Mouse (Mus musculus) stomach, embryonic 14.5 days (tissue): Measurements from ENCODE around the gene Traf3ip2. TPM values are rescaled to one million over a fixed set of nuclear protein-coding genes. Genes with fewer than 3 reads are reported as not detected.

Experiments used
- ATAC-seq: fragments of 200-750 bp; cut with Nextera tagmentation; 2 replicates; pipeline ENCODE4 v1.8.0; 2017; ENCODE audit warnings: low read depth, moderate TSS enrichment; ENCODE audit not compliant: insufficient number of reproducible peaks, insufficient read depth, low FRiP score
- H3K27ac ChIP-seq: fragments of 300-500 bp; sonication (generic); 2 replicates; pipeline ENCODE4 v1.5.1; 2014; ENCODE audit warnings: mild to moderate bottlenecking, low read length, moderate library complexity, mixed read lengths
- H3K27me3 ChIP-seq: fragments of 300-500 bp; sonication (generic); 2 replicates; pipeline ENCODE4 v1.6.1; 2014; ENCODE audit warnings: low read length, control low read depth, mixed read lengths; ENCODE audit not compliant: control insufficient read depth, insufficient read depth
- H3K36me3 ChIP-seq: fragments of 300-500 bp; sonication (generic); 2 replicates; pipeline ENCODE4 v1.6.1; 2014; ENCODE audit warnings: mild to moderate bottlenecking, control low read depth, low read length, moderate library complexity, mixed read lengths; ENCODE audit not compliant: control insufficient read depth, insufficient read depth
- H3K4me1 ChIP-seq: fragments of 300-500 bp; sonication (generic); 2 replicates; pipeline ENCODE4 v1.6.1; 2014; ENCODE audit warnings: low read length, control low read depth, mixed read lengths; ENCODE audit not compliant: control insufficient read depth, insufficient read depth
- H3K4me2 ChIP-seq: fragments of 300-500 bp; sonication (generic); replicated peaks from 2 replicates; pipeline ENCODE4 v1.6.1; 2014; ENCODE audit warnings: low read depth, low read length, control low read depth
- H3K4me3 ChIP-seq: fragments of 300-500 bp; sonication (generic); 2 replicates; pipeline ENCODE4 v1.5.1; 2014; ENCODE audit warnings: low read depth, low read length, control low read depth
- H3K9ac ChIP-seq: fragments of 300-500 bp; sonication (generic); replicated peaks from 2 replicates; pipeline ENCODE4 v1.6.1; 2014; ENCODE audit warnings: low read depth, mild to moderate bottlenecking, control low read depth, low read length, moderate library complexity, mixed read lengths
- H3K9me3 ChIP-seq: fragments of 300-500 bp; sonication (generic); 2 replicates; pipeline ENCODE4 v1.6.1; 2016; ENCODE audit warnings: low read depth, low read length, control low read depth; ENCODE audit not compliant: control insufficient read depth
- WGBS: fragments of 180-500 bp; shearing (Covaris S2); extraction: QIAGEN DNeasy Blood & Tissue Kit; methylation state at CpG from one replicate; pipeline ENCODE4 v1.1.7; 2014; 5-methylcytosine and 5-hydroxymethylcytosine counted together
- polyA plus RNA-seq: library from polyadenylated mRNA; unstranded; fragments of >200 nt; fragmentation: Nextera tagmentation; extraction: Ambion mirVana; gene quantifications from 2 replicates; pipeline ENCODE4 v1.2.1, GENCODE M21; 2014

Gene Traf3ip2
- polyA plus RNA-seq, 1 experiment from 2014 or later: 30.2 TPM

GRCm38 (mm10) chr10:39630811-39631210 is 18.1 kb downstream of the Traf3ip2 start:
- no peak overlapping the region for H3K4me3 ChIP-seq
- H3K27me3 ChIP-seq: no peaks in the 10 kb centered on the region
- 30% methylated on average over 6 of the region's 6 CpGs for WGBS
- H3K9me3 ChIP-seq: no peaks in the 10 kb centered on the region
- no peak overlapping the region for H3K9ac ChIP-seq
- peaks cover 39% of the 10 kb centered on the region for H3K4me1 ChIP-seq
- peaks cover 18% of the 10 kb centered on the region for H3K36me3 ChIP-seq
- peak overlapping the region; percentile 92 for H3K27ac ChIP-seq
- ATAC-seq: no peak
- H3K4me2 ChIP-seq: peak overlapping the region; percentile 25; the same call in 1 of the 2 replicates

- H3K4me1 ChIP-seq: peaks cover 33% of the 10 kb centered on the region
- no peaks in the 10 kb centered on the region for H3K27me3 ChIP-seq
- no peak for ATAC-seq
- no peak overlapping the region for H3K9ac ChIP-seq
- H3K9me3 ChIP-seq: no peaks in the 10 kb centered on the region
- 62% methylated on average over 14 of the region's 14 CpGs for WGBS
- no peak overlapping the region; the same call in 1 of the 2 replicates for H3K27ac ChIP-seq
- H3K36me3 ChIP-seq: peaks cover 12% of the 10 kb centered on the region
- no peak overlapping the region for H3K4me2 ChIP-seq
- H3K4me3 ChIP-seq: no peak overlapping the region
Observed at GRCm38 (mm10) chr10:39631627-39632026, 18.9 kb downstream of the Traf3ip2 start.

DNA sequence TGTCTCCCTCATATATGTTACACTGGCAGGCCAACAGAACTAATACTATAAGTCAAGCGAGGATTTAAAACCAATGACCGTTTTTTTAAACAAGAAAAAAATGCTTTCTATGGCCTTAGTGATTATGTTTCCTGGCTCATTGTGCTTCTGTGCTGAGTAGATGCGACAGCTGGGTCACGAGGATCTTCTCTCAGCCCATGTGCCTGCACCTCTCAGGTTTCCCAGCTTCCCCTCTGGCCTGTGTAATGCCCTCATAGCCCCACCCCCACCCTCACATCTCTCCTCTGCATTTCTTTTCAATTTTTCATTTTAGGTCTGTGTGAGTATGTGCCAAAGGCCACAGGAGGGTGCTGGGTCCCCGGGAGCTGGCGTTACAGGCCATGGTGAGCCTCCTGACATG is 20.6 kb downstream of the Traf3ip2 start:
- H3K9ac ChIP-seq: no peak overlapping the region
- no peaks in the 10 kb centered on the region for H3K9me3 ChIP-seq
- H3K27me3 ChIP-seq: no peaks in the 10 kb centered on the region
- no peak overlapping the region for H3K4me3 ChIP-seq
- H3K4me1 ChIP-seq: peaks cover 29% of the 10 kb centered on the region
- H3K36me3 ChIP-seq: peaks cover 11% of the 10 kb centered on the region; the same call in 1 of the 2 replicates
- ATAC-seq: no peak
- 68% methylated on average over 6 of the region's 6 CpGs for WGBS
- no peak overlapping the region for H3K4me2 ChIP-seq
- H3K27ac ChIP-seq: no peak overlapping the region

- WGBS: 88% methylated on average over 13 of the region's 13 CpGs
- Histone ChIP-seq H3K27ac (no peak overlapping the region), H3K4me1 (peaks cover 27% of the 10 kb centered on the region), H3K9me3 (no peaks in the 10 kb centered on the region), H3K9ac (no peak overlapping the region), H3K4me2 (no peak overlapping the region), H3K27me3 (no peaks in the 10 kb centered on the region), H3K36me3 (peaks cover 13% of the 10 kb centered on the region; the same call in 1 of the 2 replicates), H3K4me3 (no peak overlapping the region)
- no peak for ATAC-seq
Observed at GRCm38 (mm10) chr10:39634423-39635101, 21.8 kb downstream of the Traf3ip2 start.

GRCm38 (mm10) chr10:39638862-39639261 is 26.1 kb downstream of the Traf3ip2 start:
- no peaks in the 10 kb centered on the region for H3K9me3 ChIP-seq
- ATAC-seq: no peak
- H3K4me2 ChIP-seq: no peak overlapping the region
- peaks cover 13% of the 10 kb centered on the region; the same call in 1 of the 2 replicates for H3K4me1 ChIP-seq
- peak overlapping the region; percentile 18; the same call in 1 of the 2 replicates for H3K27ac ChIP-seq
- no peaks in the 10 kb centered on the region for H3K27me3 ChIP-seq
- 30% methylated on average over 3 of the region's 3 CpGs for WGBS
- no peak overlapping the region for H3K4me3 ChIP-seq
- no peak overlapping the region for H3K9ac ChIP-seq
- H3K36me3 ChIP-seq: peaks cover 33% of the 10 kb centered on the region; the same call in 1 of the 2 replicates

DNA sequence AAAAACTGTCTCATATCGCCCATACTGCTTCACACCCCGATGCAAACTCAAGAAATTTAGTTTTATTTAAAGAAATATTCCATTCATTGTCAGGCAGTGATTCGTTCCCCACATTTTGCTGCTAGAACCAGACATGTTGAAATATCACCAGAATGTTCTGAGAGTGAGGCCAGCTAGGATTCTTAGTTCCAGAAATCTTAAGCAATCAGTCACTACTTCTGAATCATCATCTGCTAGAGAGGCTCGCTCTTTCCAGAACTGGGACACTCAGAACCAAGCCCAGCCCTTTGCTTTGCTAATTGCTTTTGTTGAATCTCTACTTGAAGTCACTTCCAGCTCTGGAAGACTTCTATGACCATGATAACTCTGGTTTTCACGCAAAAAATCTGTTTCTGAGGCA is 27.0 kb downstream of the Traf3ip2 start:
- H3K27ac ChIP-seq: peak overlapping the region; percentile 39; the same call in 1 of the 2 replicates

DNA sequence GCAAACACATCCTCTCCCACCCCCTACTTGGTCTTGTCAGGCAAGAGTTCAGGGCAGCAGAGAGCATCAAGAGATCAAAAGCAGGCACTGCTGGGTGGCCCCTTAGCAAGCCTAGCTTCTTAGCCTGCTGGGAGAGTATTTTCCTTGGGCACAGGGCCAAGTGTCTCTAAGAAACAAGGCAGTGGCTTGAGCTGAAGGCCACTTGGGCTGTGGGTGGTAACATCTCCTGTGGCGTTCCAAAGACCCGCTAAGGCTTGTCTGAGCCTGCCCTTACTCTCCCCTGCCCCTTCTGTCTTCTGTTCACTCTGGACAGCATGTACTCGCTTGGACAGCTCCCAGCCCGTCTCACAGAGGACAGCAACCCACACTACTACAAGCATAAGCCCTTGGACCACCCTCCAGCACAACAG is 28.1 kb downstream of the Traf3ip2 start:
- Histone ChIP-seq H3K4me2 (no peak overlapping the region), H3K4me1 (peaks cover 13% of the 10 kb centered on the region; the same call in 1 of the 2 replicates), H3K4me3 (no peak overlapping the region), H3K27me3 (no peaks in the 10 kb centered on the region), H3K36me3 (peaks cover 28% of the 10 kb centered on the region; the same call in 1 of the 2 replicates), H3K27ac (peak overlapping the region; percentile 30), H3K9me3 (no peaks in the 10 kb centered on the region), H3K9ac (no peak overlapping the region)
- peak; percentile 73 for ATAC-seq
- WGBS: 21% methylated on average over 4 of the region's 4 CpGs

More for the DNA sequence above, 27.0 kb downstream of the Traf3ip2 start:
- ATAC-seq: no peak
- no peak overlapping the region for H3K9ac ChIP-seq
- H3K9me3 ChIP-seq: no peaks in the 10 kb centered on the region
- peaks cover 30% of the 10 kb centered on the region; the same call in 1 of the 2 replicates for H3K36me3 ChIP-seq
- no peak overlapping the region for H3K4me3 ChIP-seq
- H3K27me3 ChIP-seq: no peaks in the 10 kb centered on the region
- 79% methylated on average over 5 of the region's 5 CpGs for WGBS
- peaks cover 13% of the 10 kb centered on the region; the same call in 1 of the 2 replicates for H3K4me1 ChIP-seq
- H3K4me2 ChIP-seq: no peak overlapping the region

DNA sequence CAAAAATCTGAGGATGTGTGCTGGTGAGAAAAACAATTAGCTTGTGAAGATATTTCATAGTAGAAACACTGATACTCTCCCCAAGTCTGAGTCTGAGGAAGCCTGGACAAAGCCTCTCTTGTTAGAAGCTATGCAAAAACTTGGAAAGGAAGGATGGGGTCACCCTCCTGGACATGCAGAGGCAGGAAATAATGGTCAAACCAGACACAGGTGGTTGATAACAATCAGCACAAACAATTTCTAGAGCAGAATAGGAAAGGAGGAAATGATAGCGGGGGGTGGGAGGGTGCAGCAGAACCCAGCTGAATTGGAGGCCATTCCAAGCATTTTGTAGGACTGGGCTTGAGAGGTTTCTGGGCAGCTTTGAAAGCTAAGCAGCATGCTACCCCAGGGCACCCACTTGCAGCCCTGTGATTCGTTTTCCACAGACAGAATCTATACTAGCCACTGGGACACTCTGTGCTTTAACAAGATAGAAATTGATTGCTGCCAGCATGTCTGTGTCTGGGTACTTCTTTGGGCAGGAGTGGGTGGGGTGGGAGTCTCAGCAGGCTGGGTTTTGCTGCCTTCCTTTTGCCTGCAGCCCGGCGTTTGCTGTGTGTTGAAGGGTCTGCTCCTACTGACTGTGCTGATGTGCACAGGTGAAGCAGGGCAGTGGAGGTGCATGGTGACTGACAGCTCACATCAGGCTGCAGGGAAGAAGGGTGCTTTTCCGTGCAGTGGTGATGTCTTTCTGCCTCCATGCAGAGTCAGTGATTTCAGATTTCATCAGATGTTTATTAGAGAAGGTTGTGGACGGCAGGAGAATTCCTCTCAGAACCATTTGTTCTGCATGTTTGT is 33.3 kb downstream of the Traf3ip2 start:
- WGBS: 20% methylated on average over 6 of the region's 6 CpGs
- H3K9ac ChIP-seq: no peak overlapping the region
- no peak overlapping the region for H3K4me2 ChIP-seq

More for the DNA sequence above, 33.3 kb downstream of the Traf3ip2 start:
- ATAC-seq: peak; percentile 24; the same call in 1 of the 2 replicates
- H3K9me3 ChIP-seq: no peaks in the 10 kb centered on the region
- peaks cover 13% of the 10 kb centered on the region for H3K4me1 ChIP-seq
- peak overlapping the region; percentile 85 for H3K27ac ChIP-seq
- H3K36me3 ChIP-seq: peaks cover 29% of the 10 kb centered on the region
- H3K4me3 ChIP-seq: no peak overlapping the region
- no peaks in the 10 kb centered on the region for H3K27me3 ChIP-seq
